Mouse (Mus musculus) heart, postnatal 36 days (tissue): Measurements from ENCODE around the gene Tmem63a. TPM values are rescaled to one million over a fixed set of nuclear protein-coding genes. Genes with fewer than 3 reads are reported as not detected.
A peak's percentile ranks its signal among the peaks of the same experiment; 100 is the strongest.
"Not testable (repeated sequence)": the region's sequence is repeated elsewhere in the genome, so short reads cannot be mapped to it uniquely, and the experiment has no call there.

ENCODE experiments used
- DNase-seq, 2 experiments: peaks; one replicate each; pipeline ENCODE4 v3.0.0; 2021 to 2022
- intact Hi-C: fragments of 180-260 bp; cut with DNase I; formaldehyde crosslinking; loops from one replicate; pipeline ENCODE4 v1.15.1; 2025
- total RNA-seq, 2 experiments: library from RNA; stranded (reverse); gene quantifications; 2 replicates each; pipeline ENCODE4 v1.2.3; 2021

Tmem63a gene
- total RNA-seq, 2 experiments from 2014 or later, result 13.8 to 13.9 TPM

GRCm38 (mm10) chr1:180922273-180923048 is 19.7 kb upstream of the Tmem63a start:
- DNase-seq, result no peak
- intact Hi-C loops, result no loop called here

- DNase-seq, result no peak
- intact Hi-C loops, result no loop called here
Observed at GRCm38 (mm10) chr1:180924737-180925136, 17.4 kb upstream of the Tmem63a start.

GRCm38 (mm10) chr1:180926286-180926685 is 15.9 kb upstream of the Tmem63a start:
- intact Hi-C loops, result no loop called here
- no peak for DNase-seq

GRCm38 (mm10) chr1:180929599-180929998 is 12.5 kb upstream of the Tmem63a start:
- intact Hi-C loops, result no loop called here
- no peak for DNase-seq

GRCm38 (mm10) chr1:180931106-180931505 is 11.0 kb upstream of the Tmem63a start:
- intact Hi-C loops, result no loop called here
- DNase-seq, result no peak

GRCm38 (mm10) chr1:180933659-180934058 is 8.5 kb upstream of the Tmem63a start:
- no peak for DNase-seq
- intact Hi-C loops, result no loop called here

- DNase-seq, result no peak
- intact Hi-C loops, result no loop called here
Observed at GRCm38 (mm10) chr1:180934467-180935419, 7.4 kb upstream of the Tmem63a start, which contains the start of gene Lefty1. Gene Lefty1, plus strand, starts transcription at chr1:180935022.

GRCm38 (mm10) chr1:180936610-180937398 is 5.3 kb upstream of the Tmem63a start:
- intact Hi-C loops, result not testable (repeated sequence)
- peak in 1 of 2 experiments; percentile 41 for DNase-seq

GRCm38 (mm10) chr1:180937631-180938030 is 4.5 kb upstream of the Tmem63a start:
- intact Hi-C loops, DNase-seq: not testable (repeated sequence)

GRCm38 (mm10) chr1:180938781-180939180 is 3.4 kb upstream of the Tmem63a start:
- DNase-seq, intact Hi-C loops: not testable (repeated sequence)

- intact Hi-C loops, result no loop called here
- DNase-seq, result no peak
Observed at GRCm38 (mm10) chr1:180940776-180941460, 1.2 kb upstream of the Tmem63a start.

GRCm38 (mm10) chr1:180941726-180942125 is 418 bp upstream of the Tmem63a start:
- DNase-seq, result peak in 1 of 2 experiments; percentile 46
- intact Hi-C loops, result loop anchor here (2.0 kb wide), 1 partner anchor 33 kb away; no protein-coding TSS in a partner anchor

GRCm38 (mm10) chr1:180943032-180943644 is 994 bp downstream of the Tmem63a start:
- DNase-seq, result peak; percentile 28 to 49
- intact Hi-C loops, result loop anchor here (2.0 kb wide), 1 partner anchor 32 kb away; no protein-coding TSS in a partner anchor

GRCm38 (mm10) chr1:180943896-180944295 is 1.8 kb downstream of the Tmem63a start:
- intact Hi-C loops, result loop anchor here (2.0 kb wide), 1 partner anchor 31 kb away; no protein-coding TSS in a partner anchor
- no peak for DNase-seq

- no peak for DNase-seq
- intact Hi-C loops, result no loop called here
Observed at GRCm38 (mm10) chr1:180944553-180944952, 2.4 kb downstream of the Tmem63a start.

GRCm38 (mm10) chr1:180945001-180945980 is 3.1 kb downstream of the Tmem63a start:
- DNase-seq, result peak; percentile 46 to 61
- intact Hi-C loops, result no loop called here

- intact Hi-C loops, result no loop called here
- no peak for DNase-seq
Observed at GRCm38 (mm10) chr1:180946448-180946847, 4.3 kb downstream of the Tmem63a start.
